Mouse (Mus musculus): ENCODE results near the gene Atp7b.

DNA sequence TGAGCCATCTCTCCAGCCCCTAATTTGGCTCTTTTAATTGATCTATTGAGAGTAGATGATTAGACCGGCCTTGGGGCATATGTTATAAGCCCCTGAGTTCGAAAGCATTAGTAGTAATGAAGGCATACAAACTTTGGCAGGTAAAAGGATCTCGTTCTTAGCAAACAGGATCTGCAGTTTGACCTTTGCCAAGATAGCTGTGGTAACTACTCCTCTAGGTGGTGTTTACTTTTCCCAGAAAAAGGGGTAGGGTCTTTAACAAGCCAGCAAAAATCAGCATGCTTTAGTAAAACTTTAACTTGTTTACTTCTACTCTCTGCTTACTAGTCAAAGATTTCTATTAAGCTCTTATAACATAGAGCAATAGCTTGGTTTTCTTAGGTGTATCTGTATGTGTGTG, 17.6 kb downstream of the Atp7b start:
- TF ChIP-seq CTCF (IDR thresholded peaks at IDR 0.05; ENCODE audit: extremely low read depth, insufficient read depth, low read length), result no peak
- no peak for TF ChIP-seq POLR2A (IDR thresholded peaks at IDR 0.05; ENCODE audit: extremely low read depth, insufficient read depth, low read length)
